Mouse (Mus musculus): Measurements from ENCODE around the gene Atp5d. TPM values are rescaled to one million over a fixed set of nuclear protein-coding genes. Genes with fewer than 3 reads are reported as not detected.

Atp5d gene
- total and polyA plus RNA-seq, 2 experiments from 2014 or later = 154 to 633 TPM

DNA sequence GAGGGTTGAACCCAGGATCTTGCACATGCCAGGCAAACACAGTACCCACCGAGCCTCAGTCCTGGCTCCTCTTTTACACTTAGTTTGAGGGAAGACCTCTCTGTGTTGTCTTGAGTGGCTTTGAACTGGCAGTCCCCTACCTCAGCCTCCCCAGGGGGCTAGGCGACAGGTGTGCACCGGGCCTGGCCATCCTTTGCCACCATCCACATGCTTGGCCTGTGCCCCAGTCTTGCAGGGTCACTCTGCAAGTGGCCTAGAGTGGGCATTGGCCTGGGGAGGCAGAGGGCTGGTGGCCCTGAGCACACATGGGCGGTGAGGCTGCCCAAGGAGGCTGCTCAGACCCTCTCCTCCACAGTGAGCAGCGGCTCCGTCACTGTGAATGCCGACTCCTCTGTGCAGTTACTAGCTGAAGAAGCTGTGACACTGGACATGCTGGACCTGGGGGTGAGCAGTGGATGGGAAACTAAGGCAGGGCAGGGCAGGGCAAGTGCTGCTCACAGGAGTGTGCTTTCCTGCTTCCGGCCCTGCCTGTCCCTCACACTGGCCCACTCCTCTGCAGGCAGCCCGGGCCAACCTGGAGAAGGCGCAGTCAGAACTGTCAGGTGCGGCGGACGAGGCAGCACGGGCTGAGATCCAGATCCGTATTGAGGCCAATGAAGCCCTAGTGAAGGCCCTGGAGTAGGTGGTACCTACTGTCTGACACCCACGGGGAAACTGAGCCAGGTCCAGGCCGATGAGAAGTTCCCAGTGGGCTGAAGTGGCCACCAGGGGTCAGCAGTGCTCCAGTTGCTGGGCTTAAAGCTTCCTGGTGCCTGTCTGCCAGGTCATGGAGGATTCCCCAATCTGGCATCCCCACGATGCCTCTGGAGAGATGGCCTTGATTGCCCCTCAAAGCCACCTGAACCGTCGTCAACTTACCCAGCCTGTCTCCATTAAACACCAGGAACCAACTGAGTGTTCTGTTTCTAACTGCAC is 6.7 kb downstream of the Atp5d start:
- Histone ChIP-seq H3K9me3 (ENCODE audit: low read length) (no peaks in the 10 kb centered on the region), H3K4me1 (ENCODE audit: insufficient read depth) (peaks cover 5% of the 10 kb centered on the region; the same call in 1 of the 2 replicates), H3K4me2 (ENCODE audit: low read depth) (no peak overlapping the region), H3K27me3 (ENCODE audit: insufficient read depth, low read length) (no peaks in the 10 kb centered on the region), H3K27ac (ENCODE audit: low read depth, low read length) (peak overlapping the region; percentile 6; the same call in 1 of the 2 replicates), H3K4me3 (ENCODE audit: low read depth, low read length) (no peak overlapping the region), H3K36me3 (ENCODE audit: insufficient read depth) (peaks cover 18% of the 10 kb centered on the region), H3K9ac (no peak overlapping the region)
- TF ChIP-seq CTCF (IDR thresholded peaks at IDR 0.05; ENCODE audit: low read depth) = peak; percentile 87
- WGBS = 73% methylated on average over 20 of the region's 20 CpGs
- DNase-seq (peak; percentile 76), ATAC-seq (no peak)

DNA sequence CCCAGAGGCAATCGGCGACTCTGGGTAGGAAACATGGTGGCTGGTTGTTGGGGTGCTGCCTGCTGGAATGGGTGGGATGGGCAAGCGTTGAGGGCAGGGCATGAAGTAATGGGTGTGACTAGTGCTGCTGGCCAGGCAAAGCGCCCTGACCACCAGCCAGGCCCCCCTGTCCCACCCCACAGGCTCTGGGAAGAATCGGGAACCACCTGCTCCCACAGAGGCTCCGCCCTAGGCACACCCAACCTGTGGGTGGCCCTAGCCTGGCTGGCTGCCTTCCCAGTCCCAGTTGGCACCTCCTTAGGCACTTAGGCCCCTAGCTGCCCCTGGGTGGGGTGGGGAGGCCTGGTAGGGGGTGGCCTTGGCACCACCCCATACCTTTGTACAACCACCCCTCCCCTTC is 7.5 kb downstream of the Atp5d start:
- no peak for ATAC-seq
- no peak overlapping the region for H3K4me2 ChIP-seq (ENCODE audit: low read depth)
- peak overlapping the region; percentile 6; the same call in 1 of the 2 replicates for H3K27ac ChIP-seq (ENCODE audit: low read depth, low read length)
- no peak overlapping the region for H3K4me3 ChIP-seq (ENCODE audit: low read depth, low read length)
- no peaks in the 10 kb centered on the region for H3K9me3 ChIP-seq (ENCODE audit: low read length)
- 74% methylated on average over 6 of the region's 6 CpGs for WGBS
- no peak overlapping the region for H3K9ac ChIP-seq
- H3K4me1 ChIP-seq (ENCODE audit: insufficient read depth) = peaks cover 5% of the 10 kb centered on the region; the same call in 1 of the 2 replicates
- H3K27me3 ChIP-seq (ENCODE audit: insufficient read depth, low read length) = no peaks in the 10 kb centered on the region
- peaks cover 18% of the 10 kb centered on the region for H3K36me3 ChIP-seq (ENCODE audit: insufficient read depth)
- TF ChIP-seq CTCF (IDR thresholded peaks at IDR 0.05; ENCODE audit: low read depth) = no peak
- no peak for DNase-seq

DNA sequence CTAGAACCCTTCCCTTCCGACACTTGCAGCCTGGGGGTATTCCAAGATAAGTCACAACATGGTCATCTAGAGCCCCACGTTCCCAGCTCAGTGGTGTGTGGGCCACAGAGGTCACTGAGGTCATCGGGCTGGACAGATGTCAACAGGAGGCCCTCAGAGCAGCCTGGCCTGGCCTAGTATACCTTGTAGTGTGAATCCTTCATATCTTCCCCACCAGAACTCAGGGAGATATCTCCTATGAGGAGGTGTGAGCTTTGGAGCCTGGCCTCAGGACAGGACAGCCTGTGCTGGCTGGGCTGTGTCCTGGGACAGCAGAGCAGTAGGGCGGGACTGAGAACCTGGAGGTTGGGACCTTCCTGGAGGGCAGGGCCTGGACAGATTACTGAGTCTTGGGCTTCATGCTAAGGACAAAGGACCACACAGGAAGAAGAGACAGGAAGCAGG is 8.2 kb downstream of the Atp5d start:
- H3K4me2 ChIP-seq (ENCODE audit: low read depth) = no peak overlapping the region
- H3K4me1 ChIP-seq (ENCODE audit: insufficient read depth) = peaks cover 6% of the 10 kb centered on the region; the same call in 1 of the 2 replicates
- no peaks in the 10 kb centered on the region for H3K9me3 ChIP-seq (ENCODE audit: low read length)
- no peak overlapping the region for H3K27ac ChIP-seq (ENCODE audit: low read depth, low read length)
- WGBS = 85% methylated on average over 4 of the region's 4 CpGs
- H3K27me3 ChIP-seq (ENCODE audit: insufficient read depth, low read length) = no peaks in the 10 kb centered on the region
- no peak for TF ChIP-seq CTCF (IDR thresholded peaks at IDR 0.05; ENCODE audit: low read depth)
- no peak overlapping the region for H3K4me3 ChIP-seq (ENCODE audit: low read depth, low read length)
- DNase-seq (no peak), ATAC-seq (no peak)
- no peak overlapping the region for H3K9ac ChIP-seq
- H3K36me3 ChIP-seq (ENCODE audit: insufficient read depth) = peaks cover 18% of the 10 kb centered on the region

DNA sequence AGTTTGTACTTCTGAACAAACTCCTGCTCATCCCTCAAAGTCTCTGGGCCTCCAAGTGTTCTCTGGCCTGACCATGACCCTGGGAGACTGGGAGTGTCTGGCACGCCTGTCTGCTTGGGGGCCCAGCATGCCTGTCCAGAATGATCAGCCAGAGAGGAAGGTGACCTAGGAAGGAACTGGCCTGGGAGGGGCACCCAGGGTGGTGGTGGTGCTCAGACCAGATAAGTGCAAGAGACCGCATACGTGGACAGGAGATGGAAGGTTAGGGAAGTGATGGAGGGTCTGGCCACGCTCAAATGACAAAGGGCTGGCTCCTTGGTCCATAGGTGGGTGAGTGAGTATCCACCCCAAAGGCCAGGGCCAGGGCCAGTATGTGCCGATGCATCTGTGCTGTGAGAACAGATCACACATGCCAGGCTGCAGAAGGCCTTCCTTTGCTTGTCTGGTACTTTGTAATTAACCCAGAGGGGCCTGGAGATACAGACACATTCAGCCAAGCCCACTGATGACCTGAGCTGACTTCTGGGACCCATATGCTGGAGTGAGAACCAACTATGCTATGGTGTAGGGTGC is 8.8 kb downstream of the Atp5d start:
- Histone ChIP-seq H3K4me1 (ENCODE audit: insufficient read depth) (peaks cover 13% of the 10 kb centered on the region; the same call in 1 of the 2 replicates), H3K27me3 (ENCODE audit: insufficient read depth, low read length) (no peaks in the 10 kb centered on the region), H3K9ac (peak overlapping the region; percentile 99; the same call in 1 of the 2 replicates), H3K9me3 (ENCODE audit: low read length) (no peaks in the 10 kb centered on the region), H3K4me2 (ENCODE audit: low read depth) (peak overlapping the region; percentile 95), H3K4me3 (ENCODE audit: low read depth, low read length) (no peak overlapping the region), H3K27ac (ENCODE audit: low read depth, low read length) (peak overlapping the region; percentile 100; the same call in 1 of the 2 replicates), H3K36me3 (ENCODE audit: insufficient read depth) (peaks cover 18% of the 10 kb centered on the region)
- WGBS = 67% methylated on average over 5 of the region's 5 CpGs
- no peak for TF ChIP-seq CTCF (IDR thresholded peaks at IDR 0.05; ENCODE audit: low read depth)
- no peak for DNase-seq
- no peak for ATAC-seq

DNA sequence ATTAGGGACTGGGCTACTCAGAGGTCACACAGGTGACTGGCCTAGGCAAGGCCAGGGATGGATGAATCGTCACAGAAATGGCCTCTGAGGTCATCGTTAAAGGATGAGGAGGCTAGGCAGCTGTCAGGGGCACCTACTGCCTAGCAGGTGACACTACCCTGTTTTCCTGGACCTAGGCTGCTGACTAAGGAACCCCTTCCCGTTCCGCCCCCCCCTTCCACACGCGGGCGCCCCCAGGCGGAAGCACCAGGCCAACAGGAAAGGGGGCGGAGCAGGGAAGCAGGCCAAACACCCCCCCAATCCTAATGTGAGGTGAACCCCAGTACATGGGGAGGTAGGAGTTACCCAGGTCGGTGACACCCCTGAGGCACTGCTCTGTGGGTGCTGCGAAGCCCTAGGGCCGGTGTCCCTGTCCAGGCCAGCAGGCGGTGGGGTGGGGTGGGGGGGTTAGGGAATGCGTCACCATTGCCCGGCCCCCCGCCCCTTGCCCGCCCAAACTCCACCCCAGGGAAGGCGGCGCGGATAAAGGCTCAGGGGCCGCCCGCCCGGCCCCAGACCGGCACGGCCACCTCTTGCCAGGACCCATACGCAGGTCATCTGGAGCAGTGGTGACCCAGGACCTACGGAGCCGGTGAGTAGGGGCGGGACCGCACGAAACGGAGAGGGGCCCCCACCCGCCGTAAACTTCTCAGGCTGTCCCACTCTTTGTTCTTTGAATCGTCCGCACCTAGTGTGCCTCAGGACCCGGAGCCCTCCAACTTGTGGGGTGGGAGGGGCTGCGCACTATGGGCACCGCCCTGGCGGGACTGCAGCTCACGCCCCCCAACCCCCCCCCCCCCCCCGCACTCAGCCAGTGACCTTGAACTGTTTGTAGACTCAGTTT is 9.5 kb downstream of the Atp5d start, which contains the start of gene Midn:
Gene Midn (plus strand): TSS at position 554 of the 883 bp plus-strand sequence.
- H3K4me1 ChIP-seq (ENCODE audit: insufficient read depth) = peaks cover 17% of the 10 kb centered on the region
- H3K9me3 ChIP-seq (ENCODE audit: low read length) = no peaks in the 10 kb centered on the region
- peaks cover 21% of the 10 kb centered on the region for H3K36me3 ChIP-seq (ENCODE audit: insufficient read depth)
- under 1% methylated on average over 35 of the region's 42 CpGs for WGBS
- H3K27me3 ChIP-seq (ENCODE audit: insufficient read depth, low read length) = no peaks in the 10 kb centered on the region
- H3K9ac ChIP-seq = peak within 1 kb of the TSS; percentile 99
- H3K4me3 ChIP-seq (ENCODE audit: low read depth, low read length) = peak within 1 kb of the TSS; percentile 98
- peak; percentile 74 for TF ChIP-seq CTCF (IDR thresholded peaks at IDR 0.05; ENCODE audit: low read depth)
- peak within 1 kb of the TSS; percentile 95 for H3K4me2 ChIP-seq (ENCODE audit: low read depth)
- peak; percentile 3; the same call in 1 of the 2 replicates for ATAC-seq
- peak within 1 kb of the TSS; percentile 100 for H3K27ac ChIP-seq (ENCODE audit: low read depth, low read length)
- DNase-seq = peak; percentile 81

DNA sequence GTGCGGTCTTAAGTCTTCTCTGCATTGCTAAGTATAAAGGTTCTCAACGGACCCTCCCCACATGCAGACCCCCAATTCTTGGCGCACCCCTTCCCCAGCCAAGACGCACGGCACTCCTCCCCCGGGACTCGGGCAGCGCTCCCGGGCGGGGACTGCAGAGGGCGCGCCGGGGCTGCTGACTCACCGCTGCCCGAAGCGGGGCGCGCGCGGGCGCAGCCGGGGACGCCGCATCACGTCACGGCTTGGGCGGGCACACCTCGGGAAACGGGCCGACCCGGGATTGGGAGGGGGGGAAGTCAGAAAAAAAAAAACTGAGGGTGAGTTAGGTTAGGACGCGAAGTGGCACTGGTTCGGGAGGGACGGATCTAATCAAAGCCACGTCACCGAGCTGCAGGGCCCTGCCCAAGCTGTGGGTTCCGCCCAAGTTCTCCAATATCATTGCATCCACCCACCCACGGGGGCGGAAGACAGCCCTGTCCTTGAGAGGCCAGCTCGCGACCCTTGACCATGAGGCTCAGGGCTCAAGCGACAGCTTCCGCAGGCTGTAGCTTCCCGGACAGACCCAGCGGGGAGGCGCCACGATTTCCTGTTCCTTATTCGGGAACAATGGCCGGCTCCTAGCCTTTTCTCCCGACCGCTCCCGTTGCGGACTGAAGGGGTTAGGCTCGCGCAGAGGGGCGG is 10.3 kb downstream of the Atp5d start:
- TF ChIP-seq CTCF (IDR thresholded peaks at IDR 0.05; ENCODE audit: low read depth) = peak; percentile 75
- H3K27ac ChIP-seq (ENCODE audit: low read depth, low read length) = peak overlapping the region; percentile 100
- ATAC-seq = peak; percentile 62
- peaks cover 18% of the 10 kb centered on the region for H3K4me1 ChIP-seq (ENCODE audit: insufficient read depth)
- H3K9me3 ChIP-seq (ENCODE audit: low read length) = no peaks in the 10 kb centered on the region
- 2% methylated on average over 55 of the region's 57 CpGs for WGBS
- H3K4me2 ChIP-seq (ENCODE audit: low read depth) = peak overlapping the region; percentile 95
- peak overlapping the region; percentile 99 for H3K9ac ChIP-seq
- DNase-seq = peak; percentile 97
- peaks cover 25% of the 10 kb centered on the region for H3K36me3 ChIP-seq (ENCODE audit: insufficient read depth)
- peak overlapping the region; percentile 98 for H3K4me3 ChIP-seq (ENCODE audit: low read depth, low read length)
- no peaks in the 10 kb centered on the region for H3K27me3 ChIP-seq (ENCODE audit: insufficient read depth, low read length)
